Mouse (Mus musculus) midbrain, embryonic 10.5 days (tissue): ENCODE measurements around the gene Atp5h. TPM values are rescaled to one million over a fixed set of nuclear protein-coding genes. Genes with fewer than 3 reads are reported as not detected.

ENCODE experiments used
- DNase-seq: peaks from one replicate; pipeline ENCODE4 v3.0.0-alpha.2; 2017; ENCODE audit warnings: low spot score
- H3K27ac ChIP-seq: fragments of 300-500 bp; sonication (generic); replicated peaks from 2 replicates; pipeline ENCODE4 v1.5.1; 2016; ENCODE audit warnings: mild to moderate bottlenecking
- H3K27me3 ChIP-seq: fragments of 300-500 bp; sonication (generic); 2 replicates; pipeline ENCODE4 v1.6.1; 2016; ENCODE audit warnings: low read depth, mild to moderate bottlenecking; ENCODE audit not compliant: poor library complexity, severe bottlenecking
- H3K36me3 ChIP-seq: fragments of 300-500 bp; sonication (generic); 2 replicates; pipeline ENCODE4 v1.6.1; 2016; ENCODE audit warnings: mild to moderate bottlenecking, moderate library complexity
- H3K4me1 ChIP-seq: fragments of 300-500 bp; sonication (generic); 2 replicates; pipeline ENCODE4 v1.6.1; 2016
- H3K4me3 ChIP-seq: fragments of 300-500 bp; sonication (generic); 2 replicates; pipeline ENCODE4 v1.5.1; 2016; ENCODE audit warnings: mild to moderate bottlenecking, moderate library complexity
- H3K9me3 ChIP-seq: fragments of 300-500 bp; sonication (generic); replicated peaks from 2 replicates; pipeline ENCODE4 v1.6.1; 2016; ENCODE audit warnings: mild to moderate bottlenecking
- WGBS: fragments of 180-500 bp; shearing (Covaris S2); methylation state at CpG from one replicate; pipeline ENCODE4 v1.1.7; 2016; 5-methylcytosine and 5-hydroxymethylcytosine counted together
- polyA plus RNA-seq: library from polyadenylated mRNA; unstranded; fragments of >200 nt; fragmentation: Nextera tagmentation; extraction: Ambion mirVana; gene quantifications from 2 replicates; pipeline ENCODE4 v1.2.1, GENCODE M21; 2016

Atp5h gene
- polyA plus RNA-seq, 1 experiment from 2014 or later = 929 TPM

DNA sequence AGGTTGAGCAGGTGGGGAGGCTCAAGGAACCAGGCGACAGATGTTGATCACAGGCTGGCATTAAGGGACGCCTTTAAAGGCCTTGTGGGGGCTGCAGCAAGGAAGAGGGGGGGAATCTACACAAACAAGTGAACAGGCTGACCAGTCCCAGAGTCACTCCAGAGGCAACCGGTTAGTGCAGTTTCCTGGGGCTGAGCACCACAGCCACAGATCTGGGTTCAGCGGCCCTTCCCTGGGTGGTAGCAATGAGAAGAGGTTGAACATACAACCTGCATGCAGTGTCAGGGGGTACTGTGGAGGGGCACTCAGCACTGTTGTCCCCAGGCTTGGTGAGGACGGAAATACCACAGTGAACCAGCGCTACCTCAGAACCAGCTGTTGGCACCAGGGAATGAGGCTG, 13.6 kb upstream of the Atp5h start:
- peaks cover 49% of the 10 kb centered on the region for H3K36me3 ChIP-seq
- no peak for DNase-seq
- H3K27ac ChIP-seq = no peak overlapping the region
- 85% methylated on average over 6 of the region's 6 CpGs for WGBS
- peaks cover 10% of the 10 kb centered on the region for H3K27me3 ChIP-seq
- H3K9me3 ChIP-seq = no peaks in the 10 kb centered on the region
- no peak overlapping the region for H3K4me3 ChIP-seq
- peaks cover 25% of the 10 kb centered on the region for H3K4me1 ChIP-seq

DNA sequence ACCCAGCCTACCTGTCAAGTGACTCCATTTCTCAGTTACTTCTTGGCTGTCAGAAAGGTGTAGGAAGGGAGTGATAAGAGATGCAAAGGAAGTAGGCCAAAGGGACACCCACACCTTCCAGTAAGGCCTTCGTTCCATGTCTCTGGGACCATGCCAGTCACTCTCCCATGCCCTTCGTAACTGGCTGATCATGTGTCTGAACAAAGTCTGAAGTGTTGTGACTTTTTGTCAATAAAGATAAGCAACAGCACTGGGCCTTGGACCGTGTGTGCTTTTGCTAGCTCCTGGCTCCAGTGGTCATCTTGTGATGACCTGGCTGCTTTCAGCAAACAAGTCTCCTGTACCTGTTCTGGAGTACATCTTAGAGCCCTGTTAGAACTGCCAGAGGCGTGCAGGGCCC, 13.1 kb upstream of the Atp5h start:
- H3K4me1 ChIP-seq = peaks cover 30% of the 10 kb centered on the region
- H3K4me3 ChIP-seq = no peak overlapping the region
- peaks cover 10% of the 10 kb centered on the region for H3K27me3 ChIP-seq
- H3K36me3 ChIP-seq = peaks cover 49% of the 10 kb centered on the region
- 85% methylated on average over 4 of the region's 4 CpGs for WGBS
- no peak overlapping the region for H3K27ac ChIP-seq
- DNase-seq = no peak
- H3K9me3 ChIP-seq = no peaks in the 10 kb centered on the region

DNA sequence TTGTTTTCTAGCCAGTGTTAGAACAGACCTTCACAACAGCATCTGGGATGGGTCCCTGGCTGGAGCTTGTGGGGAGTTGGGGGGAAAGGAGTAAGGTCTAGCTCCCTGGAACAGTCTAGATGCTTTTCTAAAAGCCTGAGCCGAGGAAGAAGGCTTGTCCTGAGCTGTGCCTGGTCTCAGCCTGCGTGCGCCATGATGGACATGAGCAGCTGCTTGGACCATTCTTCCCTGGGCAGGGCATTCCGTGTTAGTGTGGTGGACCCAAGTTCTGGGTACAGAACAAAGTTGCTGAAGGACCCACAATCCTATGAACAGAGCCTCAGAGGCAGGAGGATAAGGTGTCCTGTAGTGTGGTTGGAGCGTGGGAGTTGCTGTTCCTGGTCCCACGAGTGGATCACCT, 10.8 kb upstream of the Atp5h start:
- Histone ChIP-seq H3K27ac (no peak overlapping the region), H3K27me3 (peaks cover 10% of the 10 kb centered on the region), H3K36me3 (peaks cover 71% of the 10 kb centered on the region), H3K9me3 (no peaks in the 10 kb centered on the region), H3K4me1 (peaks cover 25% of the 10 kb centered on the region), H3K4me3 (no peak overlapping the region)
- DNase-seq = no peak
- 92% methylated on average over 6 of the region's 6 CpGs for WGBS

DNA sequence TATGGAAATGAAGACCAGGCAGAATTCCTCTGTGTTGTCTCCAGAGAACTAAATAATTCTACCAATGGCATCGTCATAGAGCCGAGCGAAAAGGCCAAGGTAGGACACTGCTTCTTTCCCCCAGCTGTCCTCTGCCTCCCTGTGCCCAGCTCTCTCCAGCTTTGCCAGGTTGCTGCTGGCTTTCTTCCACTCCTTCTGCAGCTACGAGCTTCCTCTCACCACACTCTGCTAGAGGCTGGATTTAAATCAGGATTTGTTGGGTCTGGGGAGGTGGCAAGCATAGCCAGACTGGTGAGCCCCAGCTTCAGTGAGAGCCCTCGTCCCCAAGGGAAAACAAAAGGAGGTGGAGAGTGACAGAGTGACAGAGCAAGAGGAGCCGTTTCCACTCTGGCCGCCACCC, 9.5 kb upstream of the Atp5h start:
- no peak for DNase-seq
- 87% methylated on average over 7 of the region's 7 CpGs for WGBS
- H3K27me3 ChIP-seq = no peaks in the 10 kb centered on the region
- no peaks in the 10 kb centered on the region for H3K9me3 ChIP-seq
- peaks cover 17% of the 10 kb centered on the region for H3K4me1 ChIP-seq
- peaks cover 84% of the 10 kb centered on the region for H3K36me3 ChIP-seq
- no peak overlapping the region for H3K27ac ChIP-seq
- H3K4me3 ChIP-seq = no peak overlapping the region

DNA sequence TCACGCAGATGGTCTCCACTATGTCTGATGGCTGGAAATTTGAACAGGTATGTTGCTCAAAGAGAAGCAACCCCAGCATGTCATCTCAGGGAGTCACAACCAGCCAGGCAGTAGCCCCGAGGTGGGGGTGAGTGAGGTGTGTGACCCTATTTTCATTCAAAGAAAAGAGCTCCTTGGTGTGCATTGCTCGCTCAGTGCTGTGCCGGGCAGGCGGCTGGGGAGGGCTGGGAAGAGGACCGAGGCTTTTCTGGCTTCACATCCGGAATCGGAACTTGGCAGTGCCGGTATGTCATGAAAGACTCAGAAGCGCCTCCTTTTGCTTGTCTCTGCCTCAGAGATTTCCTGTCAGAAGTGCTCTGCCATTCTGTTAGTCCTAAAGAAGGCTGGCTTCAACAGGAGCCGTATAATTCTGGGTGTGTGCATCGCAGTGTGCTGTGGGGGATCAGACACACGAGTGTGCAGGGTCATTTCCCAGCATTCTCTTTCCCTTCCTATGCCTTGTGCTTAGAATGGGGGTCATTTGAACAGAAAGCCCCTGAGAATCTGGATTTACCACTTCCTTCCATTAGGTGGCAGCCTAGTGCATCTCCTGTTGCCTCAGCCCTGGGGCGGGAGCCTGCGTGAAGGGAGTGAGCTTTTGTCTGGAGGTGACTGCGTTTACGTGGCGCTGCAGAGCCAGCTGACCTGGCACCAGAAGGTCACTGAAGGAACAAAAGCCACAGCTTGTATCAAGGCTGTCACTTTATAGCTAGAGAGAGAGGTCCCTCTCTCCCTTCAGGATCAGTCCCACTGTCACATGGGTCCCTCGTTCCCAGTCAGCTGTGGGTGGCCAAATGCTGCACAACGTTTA, 7.9 kb upstream of the Atp5h start:
- DNase-seq = peak; percentile 83
- peak overlapping the region; percentile 78 for H3K27ac ChIP-seq
- H3K4me3 ChIP-seq = peak overlapping the region; percentile 16; the same call in 1 of the 2 replicates
- H3K9me3 ChIP-seq = no peaks in the 10 kb centered on the region
- 34% methylated on average over 20 of the region's 20 CpGs for WGBS
- peaks cover 88% of the 10 kb centered on the region for H3K36me3 ChIP-seq
- no peaks in the 10 kb centered on the region for H3K27me3 ChIP-seq
- peaks cover 17% of the 10 kb centered on the region for H3K4me1 ChIP-seq

DNA sequence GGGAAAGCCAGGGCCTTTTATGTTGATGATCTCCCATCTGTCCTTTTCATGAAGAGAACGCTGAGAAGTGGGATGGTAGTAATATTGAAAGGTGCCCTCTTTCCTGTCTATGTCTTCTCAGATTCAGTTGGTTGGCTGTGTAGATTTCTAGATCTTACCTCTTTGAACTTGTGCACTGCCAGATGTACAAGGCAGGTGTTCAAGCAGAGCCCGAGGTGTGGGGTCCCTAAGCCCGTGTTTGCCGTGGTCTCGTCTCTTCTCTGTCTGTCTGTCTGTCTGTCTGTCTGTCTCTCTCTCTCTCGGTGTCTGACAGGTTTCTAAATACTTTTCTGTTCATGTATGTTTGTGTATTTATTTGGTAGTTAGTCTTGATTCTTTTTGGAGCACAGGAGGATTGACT, 5.9 kb upstream of the Atp5h start:
- H3K36me3 ChIP-seq = peaks cover 76% of the 10 kb centered on the region
- peaks cover 32% of the 10 kb centered on the region for H3K4me1 ChIP-seq
- H3K27me3 ChIP-seq = no peaks in the 10 kb centered on the region
- DNase-seq = no peak
- no peak overlapping the region for H3K4me3 ChIP-seq
- H3K27ac ChIP-seq = no peak overlapping the region
- H3K9me3 ChIP-seq = no peaks in the 10 kb centered on the region
- 91% methylated on average over 6 of the region's 6 CpGs for WGBS

DNA sequence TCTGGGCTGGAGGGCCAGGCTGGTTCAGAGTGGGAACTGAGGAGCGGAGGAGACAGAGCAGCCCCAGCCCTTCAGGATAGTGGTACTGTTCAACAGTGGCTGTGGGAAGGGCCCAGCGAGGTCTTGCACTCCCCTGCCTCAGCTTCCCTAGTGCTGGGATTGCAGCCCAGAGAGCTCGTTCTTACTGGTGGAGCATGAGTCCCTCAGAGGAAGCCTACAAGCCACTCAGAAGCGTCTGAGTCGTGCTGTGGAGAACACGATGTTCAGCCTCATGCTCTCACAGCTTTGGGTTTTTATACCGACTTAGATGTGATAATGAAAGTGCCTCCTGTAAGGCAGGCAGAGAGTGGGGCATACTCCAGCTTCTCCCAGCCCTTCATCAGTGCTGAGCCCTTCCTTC, 4.9 kb upstream of the Atp5h start:
- Histone ChIP-seq H3K9me3 (no peaks in the 10 kb centered on the region), H3K27me3 (no peaks in the 10 kb centered on the region), H3K36me3 (peaks cover 66% of the 10 kb centered on the region), H3K4me3 (no peak overlapping the region), H3K27ac (no peak overlapping the region), H3K4me1 (peaks cover 35% of the 10 kb centered on the region)
- DNase-seq = no peak
- 84% methylated on average over 7 of the region's 7 CpGs for WGBS

DNA sequence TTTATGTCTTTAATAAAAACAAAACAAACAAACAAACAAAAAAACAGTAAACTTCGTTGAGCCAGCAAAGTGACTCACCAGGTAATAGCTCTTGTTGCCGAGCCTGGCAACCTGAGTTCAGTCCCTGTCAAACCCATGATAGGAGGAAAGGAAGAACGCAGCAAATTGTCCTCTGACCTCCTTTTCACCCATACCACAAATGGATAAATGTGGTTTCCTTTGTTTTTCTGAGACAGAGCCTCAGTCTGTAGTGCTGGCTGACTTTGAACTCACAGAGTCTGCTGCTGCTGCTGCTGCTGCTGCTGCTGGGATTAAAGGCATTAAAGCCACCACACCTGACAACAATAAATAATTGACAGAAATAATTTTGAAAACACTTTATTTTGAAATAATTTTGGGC, 3.3 kb upstream of the Atp5h start:
- Histone ChIP-seq H3K4me1 (peaks cover 40% of the 10 kb centered on the region), H3K36me3 (peaks cover 54% of the 10 kb centered on the region), H3K9me3 (no peaks in the 10 kb centered on the region), H3K4me3 (no peak overlapping the region), H3K27ac (no peak overlapping the region), H3K27me3 (no peaks in the 10 kb centered on the region)
- no peak for DNase-seq
- WGBS = 87% methylated on average over 3 of the region's 3 CpGs

DNA sequence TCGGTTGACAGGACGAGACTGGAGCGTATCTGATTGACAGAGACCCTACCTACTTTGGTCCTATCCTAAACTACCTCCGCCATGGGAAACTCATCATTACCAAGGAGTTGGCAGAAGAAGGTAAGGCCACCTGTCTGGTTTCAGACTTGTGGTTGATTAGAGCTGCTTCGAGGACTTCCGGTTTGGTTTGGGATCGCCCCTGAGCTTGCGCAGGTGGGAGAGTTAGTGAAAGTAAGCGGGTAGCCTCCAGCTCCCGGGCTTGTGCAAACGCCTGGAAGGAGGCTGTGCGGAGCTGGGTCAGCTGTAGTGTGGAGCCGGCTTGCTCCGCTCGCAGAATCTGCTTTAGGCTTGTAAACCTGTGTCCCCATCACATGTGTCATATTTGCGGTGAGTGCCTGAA, 2.2 kb upstream of the Atp5h start:
- peak overlapping the region; percentile 2; the same call in 1 of the 2 replicates for H3K4me3 ChIP-seq
- WGBS = 90% methylated on average over 16 of the region's 16 CpGs

DNA sequence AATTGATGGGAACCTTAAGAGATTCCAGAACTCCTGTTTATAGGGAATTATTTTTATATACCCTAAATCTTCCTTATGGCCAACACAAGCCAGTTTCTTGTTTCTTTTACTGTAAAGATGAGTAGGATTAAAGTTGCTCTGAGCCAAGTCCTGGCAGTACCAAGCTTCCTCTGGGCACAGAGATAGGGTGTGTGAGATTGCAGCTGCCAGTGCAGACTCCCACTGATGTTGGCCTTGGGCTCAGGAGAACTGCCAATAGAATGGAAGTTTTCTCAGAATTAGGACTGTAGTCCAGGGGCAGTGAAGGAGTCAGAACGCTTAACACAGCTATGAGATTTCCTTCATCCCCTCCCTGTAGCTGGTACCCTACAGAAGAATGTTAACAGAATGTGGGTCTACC, 1.6 kb upstream of the Atp5h start:
- Histone ChIP-seq H3K27ac (no peak overlapping the region), H3K27me3 (no peaks in the 10 kb centered on the region), H3K9me3 (no peaks in the 10 kb centered on the region), H3K4me3 (peak overlapping the region; percentile 98), H3K4me1 (peaks cover 36% of the 10 kb centered on the region), H3K36me3 (peaks cover 58% of the 10 kb centered on the region)
- DNase-seq = no peak
- WGBS = 90% methylated on average over 1 of the region's 1 CpGs

More for the DNA sequence above, 2.2 kb upstream of the Atp5h start:
- no peaks in the 10 kb centered on the region for H3K27me3 ChIP-seq
- H3K9me3 ChIP-seq = no peaks in the 10 kb centered on the region
- H3K36me3 ChIP-seq = peaks cover 58% of the 10 kb centered on the region
- H3K27ac ChIP-seq = no peak overlapping the region
- peaks cover 36% of the 10 kb centered on the region for H3K4me1 ChIP-seq
- DNase-seq = no peak

DNA sequence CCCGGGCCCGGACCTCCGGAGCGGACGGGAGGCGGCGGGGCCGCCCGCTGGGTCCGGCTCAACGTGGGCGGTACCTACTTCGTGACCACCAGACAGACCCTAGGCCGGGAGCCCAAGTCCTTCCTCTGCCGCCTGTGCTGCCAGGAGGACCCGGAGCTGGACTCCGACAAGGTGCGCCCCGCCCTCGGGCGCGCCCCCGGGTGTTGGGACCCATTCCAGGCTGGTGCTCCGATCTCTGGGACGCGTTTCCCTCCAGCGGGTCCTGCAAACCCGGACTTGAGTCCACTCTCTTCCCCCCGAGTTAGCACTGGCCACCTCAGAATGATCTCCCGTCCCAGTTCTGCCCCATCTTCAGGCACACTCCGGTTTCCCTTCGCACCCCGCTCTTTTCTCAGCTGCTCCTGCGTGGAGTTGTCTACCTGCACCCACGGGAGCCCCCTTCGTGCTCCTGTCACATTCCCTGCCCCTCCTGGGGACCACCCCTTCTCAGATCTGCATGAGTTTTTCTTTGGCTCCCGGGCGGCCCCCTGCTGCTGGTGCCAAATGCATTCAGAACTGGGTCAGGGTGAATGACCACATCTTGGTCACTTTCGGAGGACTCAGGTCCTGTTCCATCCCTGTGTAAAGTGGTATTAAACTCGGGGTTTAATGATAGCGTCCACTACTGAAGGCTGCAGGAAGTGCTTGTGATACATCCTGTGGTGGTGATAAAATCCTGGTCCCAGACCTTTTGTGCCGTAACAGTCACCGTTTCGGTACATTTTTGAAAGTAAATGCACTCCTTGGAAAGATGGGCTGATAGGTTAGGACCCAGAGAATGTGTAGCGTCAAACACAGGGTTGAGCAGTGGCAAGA, 801 bp upstream of the Atp5h start:
- H3K36me3 ChIP-seq = peaks cover 58% of the 10 kb centered on the region
- 4% methylated on average over 39 of the region's 45 CpGs for WGBS

DNA sequence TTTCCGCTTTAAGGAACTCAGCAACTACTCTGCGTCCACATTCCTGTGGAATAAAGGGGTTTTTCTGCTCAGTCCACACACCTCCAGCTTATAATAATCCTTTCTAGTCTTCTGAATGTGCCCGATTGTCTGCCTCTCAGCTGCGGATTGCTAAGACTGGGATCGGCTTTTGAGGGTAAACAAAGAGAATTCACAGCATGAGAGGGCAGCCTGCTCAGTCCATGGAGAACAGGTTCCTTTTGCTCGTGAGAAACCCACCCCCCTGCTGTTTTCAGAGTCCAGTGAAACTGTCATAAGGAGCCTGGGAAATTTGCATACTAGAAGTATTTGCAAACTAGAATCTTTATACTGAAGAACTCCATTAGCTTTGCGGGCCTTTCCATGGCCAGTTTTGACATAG, 10.2 kb downstream of the Atp5h start:
- no peaks in the 10 kb centered on the region for H3K9me3 ChIP-seq
- H3K27me3 ChIP-seq = no peaks in the 10 kb centered on the region
- H3K27ac ChIP-seq = peak overlapping the region; percentile 91
- peak overlapping the region; percentile 36 for H3K4me3 ChIP-seq
- H3K4me1 ChIP-seq = peaks cover 70% of the 10 kb centered on the region
- peaks cover 53% of the 10 kb centered on the region for H3K36me3 ChIP-seq
- DNase-seq = peak; percentile 70
- WGBS = 28% methylated on average over 7 of the region's 7 CpGs

More for the DNA sequence above, 801 bp upstream of the Atp5h start:
- Histone ChIP-seq H3K27ac (peak overlapping the region; percentile 98), H3K27me3 (no peaks in the 10 kb centered on the region), H3K4me3 (peak overlapping the region; percentile 98), H3K9me3 (no peaks in the 10 kb centered on the region), H3K4me1 (peaks cover 36% of the 10 kb centered on the region)
- peak; percentile 73 for DNase-seq
